Mouse (Mus musculus) intestine, embryonic 14.5 days (tissue): ENCODE measurements around the gene Rps27rt. TPM values are rescaled to one million over a fixed set of nuclear protein-coding genes. Genes with fewer than 3 reads are reported as not detected.
A peak's percentile ranks its signal among the peaks of the same experiment; 100 is the strongest.

Source experiments
- ATAC-seq: fragments of 200-750 bp; cut with Nextera tagmentation; replicated peaks from 2 replicates; pipeline ENCODE4 v1.8.0; 2017; ENCODE audit warnings: low read depth, moderate number of reproducible peaks, moderate TSS enrichment, moderate library complexity; ENCODE audit not compliant: low FRiP score, low TSS enrichment
- DNase-seq: peaks from one replicate; pipeline ENCODE4 v3.0.0-alpha.2; 2018; ENCODE audit warnings: low spot score
- H3K27ac ChIP-seq: fragments of 300-500 bp; sonication (generic); 2 replicates; pipeline ENCODE4 v1.5.1; 2014; ENCODE audit warnings: low read depth, mild to moderate bottlenecking, control low read depth
- H3K27me3 ChIP-seq: fragments of 300-500 bp; sonication (generic); replicated peaks from 2 replicates; pipeline ENCODE4 v1.6.1; 2014; ENCODE audit warnings: low read length, control low read depth; ENCODE audit not compliant: control insufficient read depth, insufficient read depth
- H3K36me3 ChIP-seq: fragments of 300-500 bp; sonication (generic); 2 replicates; pipeline ENCODE4 v1.6.1; 2014; ENCODE audit warnings: low read length, control low read depth; ENCODE audit not compliant: control insufficient read depth, insufficient read depth
- H3K4me1 ChIP-seq: fragments of 300-500 bp; sonication (generic); replicated peaks from 2 replicates; pipeline ENCODE4 v1.6.1; 2014; ENCODE audit warnings: low read length, control low read depth, mixed read lengths; ENCODE audit not compliant: control insufficient read depth, insufficient read depth
- H3K4me2 ChIP-seq: fragments of 300-500 bp; sonication (generic); 2 replicates; pipeline ENCODE4 v1.6.1; 2014; ENCODE audit warnings: low read length
- H3K4me3 ChIP-seq: fragments of 300-500 bp; sonication (generic); 2 replicates; pipeline ENCODE4 v1.5.1; 2014; ENCODE audit warnings: low read depth, low read length, control low read depth, mixed read lengths
- H3K9ac ChIP-seq: fragments of 300-500 bp; sonication (generic); 2 replicates; pipeline ENCODE4 v1.6.1; 2014; ENCODE audit warnings: mild to moderate bottlenecking, low read length
- H3K9me3 ChIP-seq: fragments of 300-500 bp; sonication (generic); 2 replicates; pipeline ENCODE4 v1.6.1; 2016; ENCODE audit warnings: low read length, control low read depth; ENCODE audit not compliant: control insufficient read depth
- WGBS: fragments of 180-500 bp; shearing (Covaris S2); extraction: QIAGEN DNeasy Blood & Tissue Kit; methylation state at CpG from one replicate; pipeline ENCODE4 v1.1.7; 2014; 5-methylcytosine and 5-hydroxymethylcytosine counted together
- polyA plus RNA-seq: library from polyadenylated mRNA; unstranded; fragments of >200 nt; fragmentation: Nextera tagmentation; extraction: Ambion mirVana; gene quantifications from 2 replicates; pipeline ENCODE4 v1.2.1, GENCODE M21; 2014

Rps27rt gene
- polyA plus RNA-seq, 1 experiment from 2014 or later: 593 TPM

DNA sequence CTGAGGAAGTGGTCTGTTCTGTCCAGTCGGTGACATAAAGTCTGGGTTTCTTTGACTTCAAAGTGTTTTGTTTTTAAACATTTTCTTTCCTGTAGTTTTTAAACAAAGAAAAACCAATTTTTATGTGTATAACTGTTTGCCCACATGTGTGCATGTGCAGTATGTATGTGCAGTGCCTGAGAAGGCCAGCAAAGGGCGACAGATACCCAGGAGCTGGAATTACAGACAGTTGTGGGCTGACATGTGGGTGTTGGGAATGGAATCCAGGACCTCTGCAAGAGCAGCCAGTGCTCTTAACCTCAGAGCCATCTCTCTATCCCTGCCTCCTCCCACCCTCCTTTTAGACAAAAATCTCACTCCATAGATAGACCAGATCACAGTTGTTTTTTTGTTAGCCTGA is 10.0 kb upstream of the Rps27rt start:
- H3K4me2 ChIP-seq: no peak overlapping the region
- H3K27me3 ChIP-seq: no peaks in the 10 kb centered on the region
- no peak for DNase-seq
- no peaks in the 10 kb centered on the region for H3K4me1 ChIP-seq
- no peak overlapping the region for H3K9ac ChIP-seq
- no peaks in the 10 kb centered on the region for H3K36me3 ChIP-seq
- no peak overlapping the region for H3K27ac ChIP-seq
- no peaks in the 10 kb centered on the region for H3K9me3 ChIP-seq
- ATAC-seq: no peak
- 86% methylated on average over 2 of the region's 2 CpGs for WGBS
- no peak overlapping the region for H3K4me3 ChIP-seq

GRCm38 (mm10) chr9:114990421-114990820 is 7.9 kb upstream of the Rps27rt start:
- Histone ChIP-seq H3K4me1 (no peaks in the 10 kb centered on the region), H3K9ac (no peak overlapping the region), H3K4me2 (no peak overlapping the region), H3K4me3 (no peak overlapping the region), H3K27ac (no peak overlapping the region), H3K27me3 (no peaks in the 10 kb centered on the region), H3K36me3 (no peaks in the 10 kb centered on the region), H3K9me3 (no peaks in the 10 kb centered on the region)
- no peak for ATAC-seq
- WGBS: 71% methylated on average over 10 of the region's 10 CpGs
- no peak for DNase-seq

- WGBS: 61% methylated on average over 6 of the region's 6 CpGs
- no peaks in the 10 kb centered on the region for H3K4me1 ChIP-seq
- no peak for DNase-seq
- H3K27me3 ChIP-seq: no peaks in the 10 kb centered on the region
- no peak overlapping the region for H3K4me3 ChIP-seq
- H3K4me2 ChIP-seq: no peak overlapping the region
- no peaks in the 10 kb centered on the region for H3K9me3 ChIP-seq
- no peak overlapping the region for H3K27ac ChIP-seq
- H3K36me3 ChIP-seq: no peaks in the 10 kb centered on the region
- ATAC-seq: no peak
- no peak overlapping the region for H3K9ac ChIP-seq
Observed at GRCm38 (mm10) chr9:114988610-114989327, 6.2 kb upstream of the Rps27rt start.

- Histone ChIP-seq H3K36me3 (no peaks in the 10 kb centered on the region), H3K27me3 (no peaks in the 10 kb centered on the region), H3K27ac (no peak overlapping the region), H3K9ac (no peak overlapping the region), H3K9me3 (no peaks in the 10 kb centered on the region), H3K4me1 (no peaks in the 10 kb centered on the region), H3K4me2 (no peak overlapping the region), H3K4me3 (no peak overlapping the region)
- DNase-seq (no peak), ATAC-seq (no peak)
- WGBS: 95% methylated on average over 3 of the region's 3 CpGs
Observed at GRCm38 (mm10) chr9:114988029-114988428, 5.5 kb upstream of the Rps27rt start.

DNA sequence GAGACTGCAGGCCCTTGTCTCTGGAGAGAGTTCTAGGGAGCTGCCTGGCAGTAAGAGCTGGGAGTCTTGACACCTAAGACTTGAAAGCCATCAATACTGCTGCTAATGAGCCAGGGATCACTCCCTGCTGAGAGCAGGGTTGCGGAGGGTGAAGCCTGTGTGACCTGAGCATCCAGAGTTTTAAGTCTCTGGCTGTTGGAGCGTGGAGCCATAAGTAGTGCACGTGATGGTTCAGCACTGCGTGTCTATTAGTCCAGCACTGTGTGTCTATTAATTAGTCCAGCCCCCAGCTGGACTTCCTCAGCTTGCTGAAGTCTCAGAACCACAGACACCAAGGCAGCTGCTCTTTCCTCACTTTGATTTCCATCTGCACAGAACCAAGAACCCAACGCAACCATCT is 3.8 kb upstream of the Rps27rt start:
- Histone ChIP-seq H3K9ac (no peak overlapping the region), H3K4me1 (no peaks in the 10 kb centered on the region), H3K27me3 (no peaks in the 10 kb centered on the region), H3K36me3 (no peaks in the 10 kb centered on the region), H3K4me2 (no peak overlapping the region), H3K27ac (no peak overlapping the region), H3K4me3 (no peak overlapping the region), H3K9me3 (no peaks in the 10 kb centered on the region)
- ATAC-seq (no peak), DNase-seq (no peak)
- WGBS: 87% methylated on average over 5 of the region's 5 CpGs

GRCm38 (mm10) chr9:114985741-114986140 is 3.2 kb upstream of the Rps27rt start:
- H3K27ac ChIP-seq: no peak overlapping the region
- DNase-seq (no peak), ATAC-seq (no peak)
- H3K4me2 ChIP-seq: no peak overlapping the region
- H3K36me3 ChIP-seq: no peaks in the 10 kb centered on the region
- H3K4me1 ChIP-seq: no peaks in the 10 kb centered on the region
- no peak overlapping the region for H3K4me3 ChIP-seq
- no peak overlapping the region for H3K9ac ChIP-seq
- H3K9me3 ChIP-seq: no peaks in the 10 kb centered on the region
- 84% methylated on average over 5 of the region's 5 CpGs for WGBS
- H3K27me3 ChIP-seq: no peaks in the 10 kb centered on the region

DNA sequence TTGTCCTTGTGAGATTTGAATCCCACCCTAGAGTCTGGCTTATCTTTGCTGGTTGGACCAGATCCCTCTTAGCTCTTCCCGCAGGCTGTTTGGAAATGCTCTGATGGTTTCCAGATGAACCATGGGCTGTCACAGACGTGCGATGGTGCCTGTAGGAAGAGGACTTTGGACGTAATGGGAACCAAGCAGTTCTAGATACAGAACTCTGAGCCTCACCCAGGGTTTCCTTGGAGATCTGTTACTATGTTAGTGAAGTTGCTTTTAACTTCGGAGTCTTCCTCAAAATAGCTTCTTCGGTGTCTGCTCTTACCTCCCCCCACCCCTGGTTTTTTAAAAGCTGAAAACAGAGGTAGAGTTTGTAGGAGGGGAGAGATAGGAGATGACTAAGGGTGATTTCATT is 2.6 kb downstream of the Rps27rt start:
- no peak for DNase-seq
- ATAC-seq: no peak
- Histone ChIP-seq H3K9me3 (no peaks in the 10 kb centered on the region), H3K4me1 (peaks cover 5% of the 10 kb centered on the region; the same call in 1 of the 2 replicates), H3K4me3 (no peak overlapping the region), H3K36me3 (no peaks in the 10 kb centered on the region), H3K27me3 (no peaks in the 10 kb centered on the region; the same call in 1 of the 2 replicates), H3K4me2 (no peak overlapping the region), H3K27ac (no peak overlapping the region), H3K9ac (no peak overlapping the region)
- 36% methylated on average over 6 of the region's 6 CpGs for WGBS

GRCm38 (mm10) chr9:114978281-114979111 is 4.0 kb downstream of the Rps27rt start, which contains the start of gene Osbpl10:
Osbpl10 (plus strand) TSS chr9:114978569.
- H3K4me3 ChIP-seq: peak within 1 kb of the TSS; percentile 70
- H3K27ac ChIP-seq: peak within 1 kb of the TSS; percentile 29
- under 1% methylated on average over 65 of the region's 86 CpGs for WGBS
- peak; percentile 89 for ATAC-seq
- peak; percentile 89 for DNase-seq
- H3K4me1 ChIP-seq: peaks cover 5% of the 10 kb centered on the region; the same call in 1 of the 2 replicates
- peak within 1 kb of the TSS; percentile 72 for H3K9ac ChIP-seq
- no peaks in the 10 kb centered on the region for H3K9me3 ChIP-seq
- peak within 1 kb of the TSS; percentile 77 for H3K4me2 ChIP-seq
- no peaks in the 10 kb centered on the region; the same call in 1 of the 2 replicates for H3K27me3 ChIP-seq
- no peaks in the 10 kb centered on the region for H3K36me3 ChIP-seq
